Mouse (Mus musculus): ENCODE measurements around the gene Dpm2.

GRCm38 (mm10) chr2:32537941-32538340, 32.7 kb upstream of the Dpm2 start:
- TF ChIP-seq POLR2A (IDR thresholded peaks at IDR 0.05; ENCODE audit: borderline replicate concordance, insufficient read depth, low read length) (no peak), CTCF (IDR thresholded peaks at IDR 0.05; ENCODE audit: borderline replicate concordance, insufficient read depth, low read depth, low read length) (no peak)

Data from cerebellum, adult 2 months (tissue).